Mouse (Mus musculus) G1E (cell line): ENCODE data around the gene Fstl4.

ENCODE experiments used
- CTCF ChIP-seq: IDR thresholded peaks from 2 replicates; pipeline ENCODE4 v1.5.1; 2012; ENCODE audit warnings: low read depth, low read length, inconsistent platforms, mixed read lengths
- GATA2 ChIP-seq: IDR thresholded peaks from 2 replicates; pipeline ENCODE4 v1.6.1; 2012; ENCODE audit warnings: low read depth, low read length, inconsistent platforms, borderline replicate concordance
- POLR2AphosphoS5 ChIP-seq: IDR thresholded peaks from 2 replicates; pipeline ENCODE4 v1.6.1; 2012; ENCODE audit warnings: low read depth, low read length, inconsistent platforms; ENCODE audit not compliant: insufficient replicate concordance
- TAL1 ChIP-seq: conservative IDR thresholded peaks from 2 replicates; pipeline ENCODE4 v1.6.1; 2012; ENCODE audit warnings: low read depth, low read length, inconsistent platforms, mixed read lengths

DNA sequence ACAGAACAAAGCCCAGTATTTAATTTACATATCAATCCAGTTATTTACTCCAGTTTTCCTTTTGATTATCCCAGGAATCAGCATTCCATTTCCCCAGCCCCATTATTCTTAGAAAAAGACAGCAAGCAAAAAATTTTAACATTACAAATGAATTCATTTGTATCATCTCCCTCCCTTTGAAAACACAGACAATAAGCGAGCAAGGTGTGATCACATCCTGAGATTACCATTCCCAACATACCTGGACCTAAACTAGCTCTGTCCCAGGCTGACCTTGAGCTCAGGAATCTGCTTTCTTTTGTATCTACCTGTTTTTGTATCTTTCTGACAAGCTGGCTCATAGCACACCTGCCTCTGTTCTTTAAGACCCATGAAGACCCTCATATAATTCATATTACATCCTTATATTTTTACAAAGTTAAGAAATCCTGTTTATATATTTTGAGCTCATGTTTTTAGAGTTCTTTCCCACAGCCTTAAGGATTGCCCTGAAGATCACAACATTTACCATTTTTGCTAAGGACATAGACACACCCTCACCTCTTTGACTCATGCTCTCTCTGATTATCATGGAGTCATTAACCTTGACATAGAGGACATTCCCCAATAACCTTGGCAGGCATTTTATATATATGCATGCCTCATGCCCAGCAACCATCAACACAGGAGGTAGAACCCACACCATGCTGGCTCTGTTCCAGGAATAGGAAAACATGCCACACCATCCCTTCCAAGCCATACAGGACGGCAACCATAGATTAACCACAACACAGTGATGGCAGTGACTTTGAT, 438.2 kb downstream of the Fstl4 start:
- no peak for TF ChIP-seq CTCF
- no peak for TF ChIP-seq POLR2AphosphoS5
- no peak for TF ChIP-seq TAL1
- no peak for TF ChIP-seq GATA2
